Mouse (Mus musculus): Measurements from ENCODE around the gene Socs7. TPM values are rescaled to one million over a fixed set of nuclear protein-coding genes. Genes with fewer than 3 reads are reported as not detected.

Socs7 gene
- polyA plus RNA-seq, 1 experiment from 2014 or later = 4.5 TPM

- Histone ChIP-seq H3K4me1 (replicated peaks; ENCODE audit: control insufficient read depth, insufficient read depth, low read length) (no peaks in the 10 kb centered on the region), H3K27ac (ENCODE audit: low read depth, low read length) (no peak overlapping the region), H3K9me3 (ENCODE audit: control insufficient read depth, low read length) (no peaks in the 10 kb centered on the region), H3K9ac (ENCODE audit: low read length) (no peak overlapping the region), H3K36me3 (ENCODE audit: control insufficient read depth, insufficient read depth, low read length) (peaks cover 4% of the 10 kb centered on the region; the same call in 1 of the 2 replicates), H3K27me3 (ENCODE audit: control insufficient read depth, insufficient read depth, low read length) (no peaks in the 10 kb centered on the region), H3K4me3 (ENCODE audit: low read depth, low read length) (no peak overlapping the region), H3K4me2 (ENCODE audit: low read depth, low read length, severe bottlenecking) (no peak overlapping the region)
- 75% methylated on average over 1 of the region's 1 CpGs for WGBS
- no peak for ATAC-seq (replicated peaks; ENCODE audit: low FRiP score)
- no peak for DNase-seq (ENCODE audit: low spot score)
These were observed 37.1 kb upstream of the Socs7 start for GRCm38 (mm10) chr11:97325224-97325623.

GRCm38 (mm10) chr11:97328148-97328547 is 34.2 kb upstream of the Socs7 start:
- H3K36me3 ChIP-seq (ENCODE audit: control insufficient read depth, insufficient read depth, low read length) = peaks cover 4% of the 10 kb centered on the region; the same call in 1 of the 2 replicates

DNA sequence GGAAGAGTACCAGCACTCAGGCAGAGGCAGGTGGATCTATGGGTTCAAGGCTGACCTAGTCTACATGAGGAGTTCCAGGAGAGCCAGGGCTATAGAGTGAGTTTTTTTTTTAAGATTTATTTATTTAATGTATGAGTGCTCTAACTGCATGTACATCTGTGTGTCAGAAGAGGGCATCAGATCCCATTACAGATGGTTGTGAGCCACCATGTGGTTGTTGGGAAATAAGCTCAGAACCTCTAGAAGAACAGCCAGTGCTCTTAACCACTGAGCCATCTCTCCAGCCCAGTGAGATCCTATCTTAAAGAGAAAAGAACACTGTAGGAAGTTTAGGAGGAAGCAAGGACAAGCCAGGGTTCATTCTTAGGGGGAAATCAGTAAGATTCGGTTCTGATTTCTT is 32.0 kb upstream of the Socs7 start:
- H3K9me3 ChIP-seq (ENCODE audit: control insufficient read depth, low read length) = no peaks in the 10 kb centered on the region
- no peaks in the 10 kb centered on the region for H3K27me3 ChIP-seq (ENCODE audit: control insufficient read depth, insufficient read depth, low read length)
- peaks cover 4% of the 10 kb centered on the region; the same call in 1 of the 2 replicates for H3K36me3 ChIP-seq (ENCODE audit: control insufficient read depth, insufficient read depth, low read length)
- no peak for ATAC-seq (replicated peaks; ENCODE audit: low FRiP score)
- no peak overlapping the region for H3K4me2 ChIP-seq (ENCODE audit: low read depth, low read length, severe bottlenecking)
- no peak overlapping the region for H3K4me3 ChIP-seq (ENCODE audit: low read depth, low read length)
- no peak for DNase-seq (ENCODE audit: low spot score)
- no peak overlapping the region for H3K27ac ChIP-seq (ENCODE audit: low read depth, low read length)
- H3K9ac ChIP-seq (ENCODE audit: low read length) = no peak overlapping the region
- no peaks in the 10 kb centered on the region; the same call in 1 of the 2 replicates for H3K4me1 ChIP-seq (replicated peaks; ENCODE audit: control insufficient read depth, insufficient read depth, low read length)
- WGBS = 94% methylated on average over 1 of the region's 1 CpGs

More at GRCm38 (mm10) chr11:97328148-97328547, 34.2 kb upstream of the Socs7 start:
- no peak for ATAC-seq (replicated peaks; ENCODE audit: low FRiP score)
- H3K27ac ChIP-seq (ENCODE audit: low read depth, low read length) = no peak overlapping the region
- 30% methylated on average over 9 of the region's 9 CpGs for WGBS
- H3K9me3 ChIP-seq (ENCODE audit: control insufficient read depth, low read length) = no peaks in the 10 kb centered on the region
- no peak overlapping the region for H3K9ac ChIP-seq (ENCODE audit: low read length)
- H3K4me2 ChIP-seq (ENCODE audit: low read depth, low read length, severe bottlenecking) = no peak overlapping the region
- DNase-seq (ENCODE audit: low spot score) = peak; percentile 84
- H3K4me3 ChIP-seq (ENCODE audit: low read depth, low read length) = no peak overlapping the region
- no peaks in the 10 kb centered on the region; the same call in 1 of the 2 replicates for H3K4me1 ChIP-seq (replicated peaks; ENCODE audit: control insufficient read depth, insufficient read depth, low read length)
- no peaks in the 10 kb centered on the region for H3K27me3 ChIP-seq (ENCODE audit: control insufficient read depth, insufficient read depth, low read length)

GRCm38 (mm10) chr11:97331231-97332190 is 30.8 kb upstream of the Socs7 start:
- WGBS = 69% methylated on average over 12 of the region's 12 CpGs
- Histone ChIP-seq H3K36me3 (ENCODE audit: control insufficient read depth, insufficient read depth, low read length) (peaks cover 4% of the 10 kb centered on the region; the same call in 1 of the 2 replicates), H3K4me3 (ENCODE audit: low read depth, low read length) (no peak overlapping the region), H3K9ac (ENCODE audit: low read length) (no peak overlapping the region), H3K9me3 (ENCODE audit: control insufficient read depth, low read length) (no peaks in the 10 kb centered on the region), H3K4me2 (ENCODE audit: low read depth, low read length, severe bottlenecking) (no peak overlapping the region), H3K27me3 (ENCODE audit: control insufficient read depth, insufficient read depth, low read length) (no peaks in the 10 kb centered on the region), H3K27ac (ENCODE audit: low read depth, low read length) (no peak overlapping the region), H3K4me1 (replicated peaks; ENCODE audit: control insufficient read depth, insufficient read depth, low read length) (no peaks in the 10 kb centered on the region; the same call in 1 of the 2 replicates)
- no peak for ATAC-seq (replicated peaks; ENCODE audit: low FRiP score)
- no peak for DNase-seq (ENCODE audit: low spot score)

DNA sequence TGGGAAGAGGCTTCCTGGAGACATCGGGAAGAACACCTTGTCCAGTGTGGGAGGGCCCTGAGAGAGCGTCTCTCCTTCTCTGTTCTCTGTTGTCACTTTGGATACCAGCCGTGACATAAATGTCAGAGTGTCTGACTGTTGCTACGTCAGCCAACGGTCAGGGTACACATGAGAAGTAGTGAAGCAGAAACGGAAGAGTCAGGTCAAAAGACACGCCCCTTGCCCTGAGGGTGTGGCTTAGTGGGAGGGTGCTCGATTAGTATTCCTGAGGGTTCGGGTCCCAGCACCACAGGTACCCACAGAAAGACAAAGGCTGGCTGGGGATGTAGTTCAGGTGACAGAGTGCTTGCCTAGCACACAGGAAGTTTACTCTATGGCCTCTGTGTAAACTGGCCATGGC is 29.3 kb upstream of the Socs7 start:
- Histone ChIP-seq H3K36me3 (ENCODE audit: control insufficient read depth, insufficient read depth, low read length) (peaks cover 4% of the 10 kb centered on the region; the same call in 1 of the 2 replicates), H3K4me3 (ENCODE audit: low read depth, low read length) (no peak overlapping the region), H3K4me1 (replicated peaks; ENCODE audit: control insufficient read depth, insufficient read depth, low read length) (no peaks in the 10 kb centered on the region; the same call in 1 of the 2 replicates), H3K9me3 (ENCODE audit: control insufficient read depth, low read length) (no peaks in the 10 kb centered on the region), H3K9ac (ENCODE audit: low read length) (no peak overlapping the region), H3K27ac (ENCODE audit: low read depth, low read length) (no peak overlapping the region), H3K4me2 (ENCODE audit: low read depth, low read length, severe bottlenecking) (no peak overlapping the region), H3K27me3 (ENCODE audit: control insufficient read depth, insufficient read depth, low read length) (no peaks in the 10 kb centered on the region)
- 55% methylated on average over 9 of the region's 9 CpGs for WGBS
- ATAC-seq (replicated peaks; ENCODE audit: low FRiP score) (no peak), DNase-seq (ENCODE audit: low spot score) (no peak)

DNA sequence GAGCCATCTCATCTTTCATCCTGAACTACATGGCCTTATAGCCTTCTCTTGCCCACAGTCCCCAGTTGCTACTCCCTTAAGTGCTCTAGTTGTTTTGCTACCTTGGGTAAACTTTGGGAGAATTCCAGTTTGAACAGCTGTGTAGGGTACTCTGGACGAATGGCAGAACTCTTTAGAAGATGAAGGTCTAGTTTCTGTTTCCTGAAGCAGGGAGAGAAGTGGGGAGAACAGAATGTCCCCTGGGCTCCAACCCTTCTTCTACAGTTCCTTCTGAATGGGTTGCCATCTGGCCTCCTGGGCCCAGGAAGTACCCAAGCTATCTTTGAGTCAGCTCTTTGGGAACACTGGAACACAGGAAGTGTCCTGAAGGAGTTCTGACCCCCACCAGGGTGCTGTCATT is 28.5 kb upstream of the Socs7 start:
- H3K4me3 ChIP-seq (ENCODE audit: low read depth, low read length) = no peak overlapping the region
- no peaks in the 10 kb centered on the region; the same call in 1 of the 2 replicates for H3K4me1 ChIP-seq (replicated peaks; ENCODE audit: control insufficient read depth, insufficient read depth, low read length)
- no peak overlapping the region for H3K27ac ChIP-seq (ENCODE audit: low read depth, low read length)
- ATAC-seq (replicated peaks; ENCODE audit: low FRiP score) (no peak), DNase-seq (ENCODE audit: low spot score) (no peak)
- H3K9me3 ChIP-seq (ENCODE audit: control insufficient read depth, low read length) = no peaks in the 10 kb centered on the region
- 84% methylated on average over 1 of the region's 1 CpGs for WGBS
- no peak overlapping the region for H3K4me2 ChIP-seq (ENCODE audit: low read depth, low read length, severe bottlenecking)
- H3K27me3 ChIP-seq (ENCODE audit: control insufficient read depth, insufficient read depth, low read length) = peaks cover 2% of the 10 kb centered on the region; the same call in 1 of the 2 replicates
- H3K36me3 ChIP-seq (ENCODE audit: control insufficient read depth, insufficient read depth, low read length) = peaks cover 4% of the 10 kb centered on the region; the same call in 1 of the 2 replicates
- H3K9ac ChIP-seq (ENCODE audit: low read length) = no peak overlapping the region

GRCm38 (mm10) chr11:97334400-97334799 is 28.0 kb upstream of the Socs7 start:
- peaks cover 4% of the 10 kb centered on the region; the same call in 1 of the 2 replicates for H3K36me3 ChIP-seq (ENCODE audit: control insufficient read depth, insufficient read depth, low read length)
- ATAC-seq (replicated peaks; ENCODE audit: low FRiP score) = no peak
- no peaks in the 10 kb centered on the region; the same call in 1 of the 2 replicates for H3K4me1 ChIP-seq (replicated peaks; ENCODE audit: control insufficient read depth, insufficient read depth, low read length)
- H3K9ac ChIP-seq (ENCODE audit: low read length) = no peak overlapping the region
- H3K4me3 ChIP-seq (ENCODE audit: low read depth, low read length) = no peak overlapping the region
- no peak overlapping the region for H3K27ac ChIP-seq (ENCODE audit: low read depth, low read length)
- no peak overlapping the region for H3K4me2 ChIP-seq (ENCODE audit: low read depth, low read length, severe bottlenecking)
- WGBS = 88% methylated on average over 9 of the region's 9 CpGs
- peaks cover 2% of the 10 kb centered on the region; the same call in 1 of the 2 replicates for H3K27me3 ChIP-seq (ENCODE audit: control insufficient read depth, insufficient read depth, low read length)
- no peaks in the 10 kb centered on the region for H3K9me3 ChIP-seq (ENCODE audit: control insufficient read depth, low read length)
- no peak for DNase-seq (ENCODE audit: low spot score)

DNA sequence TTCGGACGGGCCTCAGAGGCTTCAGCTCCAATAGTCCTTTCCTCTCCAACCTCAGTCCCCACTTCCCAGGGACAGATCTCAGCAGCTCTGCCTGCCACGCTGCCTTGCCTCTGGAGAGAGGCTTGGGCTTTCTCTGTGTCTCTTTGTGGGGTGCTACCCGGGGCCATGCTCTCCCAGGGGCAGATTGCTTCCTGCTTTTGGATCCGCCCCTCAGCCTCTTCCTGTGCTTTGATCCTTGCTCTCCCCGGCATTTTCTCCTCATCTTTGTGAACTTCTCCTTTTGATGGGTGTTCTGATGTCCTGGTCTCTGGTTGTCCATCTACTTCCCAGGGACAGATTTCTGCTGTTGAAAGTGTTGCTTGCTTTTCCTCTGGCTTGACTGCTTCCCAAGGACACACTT is 26.1 kb upstream of the Socs7 start:
- Histone ChIP-seq H3K9ac (ENCODE audit: low read length) (no peak overlapping the region), H3K4me3 (ENCODE audit: low read depth, low read length) (no peak overlapping the region)
- 52% methylated on average over 6 of the region's 6 CpGs for WGBS

More for the DNA sequence above, 26.1 kb upstream of the Socs7 start:
- peaks cover 2% of the 10 kb centered on the region; the same call in 1 of the 2 replicates for H3K27me3 ChIP-seq (ENCODE audit: control insufficient read depth, insufficient read depth, low read length)
- no peak for DNase-seq (ENCODE audit: low spot score)
- ATAC-seq (replicated peaks; ENCODE audit: low FRiP score) = no peak
- H3K27ac ChIP-seq (ENCODE audit: low read depth, low read length) = no peak overlapping the region
- H3K4me2 ChIP-seq (ENCODE audit: low read depth, low read length, severe bottlenecking) = no peak overlapping the region
- no peaks in the 10 kb centered on the region for H3K9me3 ChIP-seq (ENCODE audit: control insufficient read depth, low read length)
- no peaks in the 10 kb centered on the region; the same call in 1 of the 2 replicates for H3K4me1 ChIP-seq (replicated peaks; ENCODE audit: control insufficient read depth, insufficient read depth, low read length)
- H3K36me3 ChIP-seq (ENCODE audit: control insufficient read depth, insufficient read depth, low read length) = no peaks in the 10 kb centered on the region
